Mouse (Mus musculus): ENCODE results near the gene Tmpo. TPM values are rescaled to one million over a fixed set of nuclear protein-coding genes. Genes with fewer than 3 reads are reported as not detected.

Tmpo gene
- polyA plus RNA-seq, 1 experiment from 2014 or later = 209 TPM

Other genes with a start within 250 kb of the Tmpo start
- 20.6 and 21.3 TPM in 2 replicates for gene Apaf1, start 98.5 kb downstream of the Tmpo start, polyA plus RNA-seq (2015; fragmentation: Nextera tagmentation; extraction: Ambion mirVana)
- 37.2 and 40.0 TPM in 2 replicates for gene Ikbip, start 98.4 kb downstream of the Tmpo start, polyA plus RNA-seq (2015; fragmentation: Nextera tagmentation; extraction: Ambion mirVana)
- gene Slc25a3, start 57.3 kb downstream of the Tmpo start, polyA plus RNA-seq (2015; fragmentation: Nextera tagmentation; extraction: Ambion mirVana) = 611 and 651 TPM in 2 replicates